Mouse (Mus musculus) bone marrow macrophage, adult 2 months (primary cell): ENCODE results near the gene Chrnb1.

ENCODE experiments used
- CTCF ChIP-seq: IDR thresholded peaks from 2 replicates; pipeline ENCODE4 v1.5.1; 2012; ENCODE audit warnings: low read depth, mild to moderate bottlenecking, low read length, moderate library complexity
- POLR2A ChIP-seq: IDR thresholded peaks from 2 replicates; pipeline ENCODE4 v1.6.1; 2012; ENCODE audit warnings: mild to moderate bottlenecking, low read depth, low read length, borderline replicate concordance

- TF ChIP-seq POLR2A (no peak), CTCF (no peak)
Observed at GRCm38 (mm10) chr11:69807641-69808040, 11.9 kb upstream of the Chrnb1 start.
